Comparison of ENCODE assay signal across 16 mouse cellular contexts in the genomic region with DNA sequence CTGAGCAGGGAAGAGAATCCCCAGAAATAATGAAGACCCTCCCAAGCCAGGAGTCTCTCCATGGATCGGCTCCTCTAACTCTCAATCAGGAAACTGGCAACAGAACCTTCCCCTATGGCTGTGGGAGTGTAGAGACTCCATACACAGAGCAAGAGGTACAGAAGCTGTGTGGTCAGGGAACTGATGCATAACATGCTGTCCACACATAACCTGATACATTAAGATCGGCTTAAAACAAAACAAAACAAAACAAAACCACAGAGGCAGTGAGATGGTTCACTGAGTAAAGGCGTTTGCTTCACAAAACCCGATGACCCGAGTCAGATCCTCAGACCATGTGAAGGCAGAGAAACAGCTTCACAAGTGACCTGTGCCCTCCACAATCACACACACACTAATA.
"Had no signal": no experiment of that assay in that cellular context is flagged by ENCODE, and none has a peak within 500 bp of the region (broad histone marks: within the 10 kb centered on the region; RNA-seq: fewer than 3 reads in every experiment).

No protein-coding gene starts in this region.

- H3K4me2 ChIP-seq: liver, embryonic 13.5 days; midbrain, embryonic 11.5 days; neural tube, embryonic 13.5 days had no signal

- H3K27me3 ChIP-seq: liver, embryonic 13.5 days; neural tube, embryonic 13.5 days had no signal

- H3K27ac ChIP-seq: left cerebral cortex, adult 2 months; liver, embryonic 13.5 days; neural tube, embryonic 13.5 days had no signal

- ATAC-seq: inflammation-experienced regulatory T-cells, adult 6 months; intestine, embryonic 16.5 days had no signal

- H3K9ac ChIP-seq: liver, embryonic 13.5 days; neural tube, embryonic 13.5 days had no signal

- DNase-seq: kidney, adult 18-20 months; kidney, postnatal 25 days; layer of hippocampus, postnatal 36 days; liver, embryonic 13.5 days; lung, adult 2 months; lung, postnatal 14 days; lung, postnatal 4 days; midbrain, embryonic 14.5 days; thymus, adult 18-20 months; thymus, postnatal 36 days had no signal

- H3K4me3 ChIP-seq: left cerebral cortex, adult 2 months; liver, embryonic 13.5 days; myocyte; neural tube, embryonic 13.5 days had no signal

- H3K9me3 ChIP-seq: liver, embryonic 13.5 days; neural tube, embryonic 13.5 days had no signal
